Mouse (Mus musculus) spleen, adult 12 weeks (tissue): ENCODE data around the gene Gm49358.

Experiments used
- DNase-seq: peaks from one replicate; pipeline ENCODE4 v3.0.0; 2022; ENCODE audit warnings: low spot score

Gm49358 gene

GRCm38 (mm10) chr10:86814292-86815131 lies 50.7 kb downstream of the Gm49358 start:
- DNase-seq: no peak

- no peak for DNase-seq
Measured at GRCm38 (mm10) chr10:86815133-86815532, 51.4 kb downstream of the Gm49358 start.

- DNase-seq: no peak
Measured at GRCm38 (mm10) chr10:86819649-86820165, 55.9 kb downstream of the Gm49358 start.

GRCm38 (mm10) chr10:86821014-86821413 lies 57.2 kb downstream of the Gm49358 start:
- DNase-seq: no peak

- no peak for DNase-seq
Measured at GRCm38 (mm10) chr10:86824093-86824492, 60.3 kb downstream of the Gm49358 start.

- no peak for DNase-seq
Measured at GRCm38 (mm10) chr10:86824871-86825270, 61.1 kb downstream of the Gm49358 start.

GRCm38 (mm10) chr10:86825871-86826522 lies 62.2 kb downstream of the Gm49358 start:
- DNase-seq: no peak

GRCm38 (mm10) chr10:86826929-86827328 lies 63.2 kb downstream of the Gm49358 start:
- DNase-seq: no peak

GRCm38 (mm10) chr10:86828221-86829135 lies 64.7 kb downstream of the Gm49358 start:
- peak; percentile 5 for DNase-seq

- DNase-seq: no peak
Measured at GRCm38 (mm10) chr10:86829515-86829914, 65.7 kb downstream of the Gm49358 start.

GRCm38 (mm10) chr10:86836784-86837183 lies 73.0 kb downstream of the Gm49358 start:
- no peak for DNase-seq

- no peak for DNase-seq
Measured at GRCm38 (mm10) chr10:86838827-86839226, 75.1 kb downstream of the Gm49358 start.

GRCm38 (mm10) chr10:86842659-86843058 lies 78.9 kb downstream of the Gm49358 start:
- DNase-seq: no peak

GRCm38 (mm10) chr10:86846926-86847467 lies 83.2 kb downstream of the Gm49358 start:
- no peak for DNase-seq

GRCm38 (mm10) chr10:86849087-86849486 lies 85.3 kb downstream of the Gm49358 start:
- no peak for DNase-seq

- no peak for DNase-seq
Measured at GRCm38 (mm10) chr10:86849508-86849907, 85.7 kb downstream of the Gm49358 start.

GRCm38 (mm10) chr10:86852160-86852559 lies 88.4 kb downstream of the Gm49358 start:
- DNase-seq: no peak

GRCm38 (mm10) chr10:86853433-86853832 lies 89.7 kb downstream of the Gm49358 start:
- DNase-seq: no peak

GRCm38 (mm10) chr10:86860396-86860795 lies 96.6 kb downstream of the Gm49358 start:
- no peak for DNase-seq

- no peak for DNase-seq
Measured at GRCm38 (mm10) chr10:86862496-86862895, 98.7 kb downstream of the Gm49358 start.

- no peak for DNase-seq
Measured at GRCm38 (mm10) chr10:86863429-86863828, 99.7 kb downstream of the Gm49358 start.

GRCm38 (mm10) chr10:86872121-86872520 lies 108.3 kb downstream of the Gm49358 start:
- DNase-seq: no peak
